Mouse (Mus musculus): Measurements from ENCODE around the gene Zfp27.
"Not testable (repeated sequence)": the region's sequence is repeated elsewhere in the genome, so short reads cannot be mapped to it uniquely, and the experiment has no call there.

Gene Zfp27

GRCm38 (mm10) chr7:29890501-29890900, 15.9 kb downstream of the Zfp27 start:
- no peak for DNase-seq (ENCODE audit: extremely low spot score, low spot score)

- DNase-seq (ENCODE audit: extremely low spot score, low spot score), result no peak
These were observed 25.5 kb downstream of the Zfp27 start for GRCm38 (mm10) chr7:29880916-29881315.

DNA sequence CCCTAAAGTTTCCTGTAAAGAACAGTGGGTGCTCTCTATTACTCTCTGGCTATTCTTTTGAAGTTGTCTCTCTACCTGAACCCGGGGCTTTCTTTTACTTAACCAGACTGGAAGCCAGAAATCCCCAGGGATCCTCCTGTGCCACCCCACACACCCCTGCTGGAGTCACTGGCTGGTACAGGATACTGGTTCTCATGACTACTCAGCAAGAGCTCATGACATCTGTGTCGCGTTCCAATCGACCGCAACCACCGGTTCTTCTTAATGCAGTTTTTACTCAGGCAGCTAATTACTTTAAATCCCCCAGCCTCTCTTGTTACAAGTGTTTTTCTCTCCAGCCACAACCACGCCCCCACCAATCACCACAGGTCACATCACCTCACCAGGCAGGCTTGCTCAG, 26.3 kb downstream of the Zfp27 start:
- no peak for DNase-seq (ENCODE audit: extremely low spot score, low spot score)

DNA sequence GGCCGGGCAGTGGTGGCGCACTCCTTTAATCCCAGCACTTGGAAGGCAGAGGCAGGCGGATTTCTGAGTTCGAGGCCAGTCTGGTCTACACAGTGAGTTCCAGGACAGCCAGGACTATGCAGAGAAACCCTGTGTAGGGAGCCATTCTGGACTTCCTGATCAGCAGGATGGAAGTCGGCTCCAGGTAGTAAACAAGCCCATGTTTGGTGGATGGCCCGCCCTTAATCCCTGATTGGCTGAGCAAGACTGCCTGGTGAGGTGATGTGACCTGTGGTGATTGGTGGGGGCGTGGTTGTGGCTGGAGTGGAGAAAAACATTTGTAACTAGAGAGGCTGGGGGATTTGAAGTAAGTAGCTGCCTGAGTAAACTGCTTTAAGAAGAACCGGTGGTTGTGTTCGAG, 28.8 kb downstream of the Zfp27 start:
- not testable (repeated sequence) for DNase-seq (ENCODE audit: extremely low spot score, low spot score)

GRCm38 (mm10) chr7:29874256-29874655, 32.1 kb downstream of the Zfp27 start:
- DNase-seq (ENCODE audit: extremely low spot score, low spot score), result no peak

GRCm38 (mm10) chr7:29861660-29862059, 44.7 kb downstream of the Zfp27 start:
- no peak for DNase-seq (ENCODE audit: extremely low spot score, low spot score)

GRCm38 (mm10) chr7:29859532-29860517, 46.5 kb downstream of the Zfp27 start, which contains the start of gene Zfp420:
Gene Zfp420 (plus strand): TSS chr7:29859979.
- DNase-seq (ENCODE audit: extremely low spot score, low spot score), result peak; percentile 80

DNA sequence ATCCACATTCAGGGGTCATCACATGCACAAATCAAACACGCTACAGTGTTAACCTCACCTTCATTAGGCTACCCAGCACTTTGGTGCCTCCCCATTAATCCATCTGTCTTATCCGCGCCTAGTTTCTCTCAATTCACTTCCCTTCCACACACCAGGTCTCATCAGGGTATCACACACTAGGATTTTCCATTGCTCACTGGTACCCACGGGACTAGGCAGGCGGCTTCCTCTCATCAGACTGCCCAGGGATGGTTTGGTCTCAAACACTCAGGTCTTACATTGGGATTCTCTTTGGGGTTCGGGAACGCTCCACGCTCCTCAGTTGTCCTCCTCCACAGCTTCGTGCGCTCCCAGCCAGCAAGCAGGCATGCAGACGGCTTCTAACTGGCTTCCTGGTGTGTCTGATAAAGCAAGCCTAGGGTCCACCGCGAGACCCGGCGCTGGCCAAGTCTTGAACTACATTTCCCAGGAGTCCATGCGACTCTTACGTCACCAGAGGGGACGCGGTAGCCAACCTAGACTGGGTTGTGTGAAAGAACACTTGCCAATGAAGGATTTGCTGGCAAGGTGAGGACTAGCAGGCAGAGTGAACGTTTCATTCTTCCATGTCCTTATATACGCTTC, 53.0 kb downstream of the Zfp27 start, which contains the start of gene Zfp940:
Gene Zfp940 (minus strand): TSS at position 451 of the 624 bp plus-strand sequence.
- peak; percentile 83 for DNase-seq (ENCODE audit: extremely low spot score, low spot score)

DNA sequence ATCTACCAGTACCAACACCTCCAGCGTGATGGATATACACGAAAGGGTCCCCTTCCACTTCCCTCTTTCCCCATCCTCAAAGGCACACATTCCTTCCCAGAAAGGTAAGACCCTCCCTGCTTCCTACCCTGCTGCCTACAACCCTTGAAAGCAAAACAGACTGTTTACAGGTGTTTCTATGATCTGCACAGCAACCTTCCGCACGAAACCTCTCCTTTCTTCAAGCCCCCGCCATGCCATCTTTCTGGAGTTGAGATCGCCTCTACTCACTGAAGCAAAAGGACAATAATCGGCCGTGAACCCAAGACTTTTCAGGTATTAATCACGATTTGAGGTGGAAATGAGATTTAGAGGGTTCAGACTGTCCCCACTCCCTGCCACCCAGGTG, 53.5 kb downstream of the Zfp27 start:
- no peak for DNase-seq (ENCODE audit: extremely low spot score, low spot score)

DNA sequence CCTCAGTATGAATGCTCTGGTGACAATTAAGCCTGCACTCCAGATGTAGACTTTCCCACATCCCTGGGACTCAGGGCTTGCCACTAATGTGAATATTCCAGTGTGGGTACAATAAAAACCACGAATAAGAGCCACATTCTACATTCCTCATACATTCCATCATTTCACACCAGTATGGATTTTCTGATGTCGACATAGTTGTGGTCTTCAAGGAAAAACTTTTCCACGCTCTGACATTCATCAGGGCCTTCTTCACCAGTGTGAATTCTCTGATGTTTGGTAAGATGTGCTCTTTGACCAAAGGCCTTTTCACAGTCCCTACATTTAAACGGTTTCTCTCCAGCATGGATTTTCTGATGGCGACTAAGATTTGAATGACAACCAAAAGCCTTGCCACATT, 61.8 kb downstream of the Zfp27 start:
- DNase-seq (ENCODE audit: extremely low spot score, low spot score), result no peak

Data from neural tube, embryonic 10.5 days (tissue).